Mouse (Mus musculus) thymus, adult 18-20 months (tissue): Measurements from ENCODE around the gene Rph3a.

Experiments used
- DNase-seq, 2 experiments: peaks; one replicate each; pipeline ENCODE4 v3.0.0; 2022; ENCODE audit warnings: mixed read lengths in 2 of 2

Rph3a gene

DNA sequence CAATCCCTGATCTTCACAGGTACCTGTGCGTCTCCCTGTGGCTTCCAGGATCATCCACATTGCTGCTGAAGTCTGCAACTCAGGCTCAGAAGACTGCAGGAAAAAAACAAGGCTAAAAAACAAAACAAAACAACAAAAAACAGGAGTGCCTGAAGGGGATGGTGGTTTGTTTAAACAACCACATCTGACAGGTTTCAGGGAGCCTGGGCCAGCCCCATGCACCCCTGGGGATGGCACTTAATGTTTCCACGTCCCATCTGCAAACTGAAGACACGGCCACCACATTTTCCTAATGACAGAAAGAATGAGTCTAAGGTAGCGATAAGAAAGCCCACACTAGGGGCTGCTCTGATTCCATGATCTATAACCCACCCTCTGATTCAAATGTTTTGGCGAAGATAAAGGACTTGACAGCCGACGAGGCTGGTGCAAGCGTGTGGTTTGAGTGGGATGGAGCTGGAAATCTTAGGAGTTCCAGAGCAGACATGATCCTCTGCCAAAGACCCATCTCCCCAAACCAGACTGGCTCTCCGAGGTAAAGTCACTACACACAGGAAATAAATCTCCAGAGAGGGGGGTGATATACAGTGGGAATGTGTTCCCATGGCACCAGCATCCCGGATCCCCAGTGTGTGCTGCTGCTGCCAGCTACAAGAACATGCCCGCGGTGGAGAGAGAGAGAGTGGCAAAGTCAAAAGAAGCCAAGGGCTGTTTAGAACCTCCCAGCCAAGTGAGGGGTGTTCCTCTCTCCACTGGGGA is at the start of gene Rph3a:
Gene Rph3a (minus strand): TSS at position 282 of the 759 bp plus-strand sequence.
- no peak for DNase-seq

DNA sequence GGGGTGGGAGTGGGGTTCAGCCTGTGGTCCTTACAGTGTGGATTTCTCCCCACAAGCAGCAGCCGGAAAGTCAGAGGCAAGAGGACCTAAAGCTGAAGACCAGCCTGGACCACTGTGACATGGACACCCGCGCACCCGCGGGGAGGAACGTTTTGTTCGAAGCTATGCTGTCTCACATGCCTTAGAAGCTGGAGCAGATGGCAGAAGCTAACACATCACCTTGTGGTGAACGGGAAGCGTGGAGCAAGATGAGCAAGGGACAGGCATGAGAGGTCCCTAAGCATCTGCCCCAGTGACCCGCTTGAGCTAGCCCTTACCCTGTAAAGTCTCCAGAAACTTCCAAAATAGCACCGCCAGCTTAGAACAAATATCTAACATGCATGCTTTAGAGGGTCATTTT is 48.4 kb upstream of the Rph3a start:
- no peak for DNase-seq

DNA sequence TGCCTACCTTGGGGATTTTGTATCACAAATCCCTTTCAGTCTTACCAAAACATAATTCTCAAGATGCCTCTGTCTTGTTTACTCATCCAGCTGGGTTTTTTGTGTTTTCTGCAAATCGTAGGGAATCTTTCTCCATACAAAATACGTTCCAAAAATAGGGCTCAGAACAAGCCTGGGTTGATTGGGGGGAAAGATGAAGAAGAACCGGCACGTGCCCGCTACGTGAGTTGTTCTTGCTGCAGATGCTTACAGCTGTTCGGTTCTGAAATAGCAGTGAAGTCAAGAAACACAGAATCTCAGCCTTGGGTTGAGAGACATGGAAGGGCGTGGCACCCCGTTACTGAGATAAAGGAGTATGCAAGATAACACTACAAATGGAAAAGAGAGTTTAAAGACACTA is 44.0 kb upstream of the Rph3a start:
- no peak for DNase-seq

DNA sequence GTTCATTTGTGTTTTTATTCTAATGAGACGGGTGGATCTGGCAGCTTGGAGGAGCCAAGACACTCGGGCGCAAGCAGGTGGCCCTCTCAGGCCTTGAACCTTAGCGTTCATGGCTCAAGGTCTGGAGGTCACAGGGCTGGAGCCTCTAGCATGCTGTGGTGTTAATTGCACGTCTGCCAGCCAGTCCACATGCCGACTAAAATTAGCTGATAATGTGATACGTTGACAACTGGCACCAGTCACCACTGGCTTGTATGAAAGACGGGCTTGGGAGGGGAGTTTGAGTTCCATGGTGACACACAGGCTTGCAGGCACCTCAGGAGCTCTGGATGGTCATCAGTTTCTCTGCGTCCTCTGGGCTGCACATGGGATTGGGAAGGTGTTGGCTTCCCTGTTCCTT is 31.9 kb upstream of the Rph3a start:
- no peak for DNase-seq

DNA sequence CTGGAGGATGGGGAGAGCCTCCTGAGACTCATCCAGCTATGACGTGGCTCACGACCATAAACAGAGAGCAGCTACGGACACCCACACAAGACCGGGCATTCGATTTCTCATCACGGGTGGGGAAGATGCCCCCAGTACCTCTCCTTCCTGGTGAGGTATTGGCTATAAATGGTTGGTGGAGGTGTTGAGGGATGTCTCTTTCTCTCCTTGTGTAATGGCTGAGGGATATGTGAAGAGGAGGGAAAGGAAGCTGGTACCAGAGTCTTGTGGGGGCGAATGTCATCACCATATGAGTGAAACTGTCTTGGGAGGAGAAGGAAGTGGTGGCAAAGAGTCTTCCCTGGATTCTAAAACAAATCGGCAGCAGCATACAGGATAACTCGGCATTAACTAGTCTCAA is 29.6 kb upstream of the Rph3a start:
- no peak for DNase-seq

DNA sequence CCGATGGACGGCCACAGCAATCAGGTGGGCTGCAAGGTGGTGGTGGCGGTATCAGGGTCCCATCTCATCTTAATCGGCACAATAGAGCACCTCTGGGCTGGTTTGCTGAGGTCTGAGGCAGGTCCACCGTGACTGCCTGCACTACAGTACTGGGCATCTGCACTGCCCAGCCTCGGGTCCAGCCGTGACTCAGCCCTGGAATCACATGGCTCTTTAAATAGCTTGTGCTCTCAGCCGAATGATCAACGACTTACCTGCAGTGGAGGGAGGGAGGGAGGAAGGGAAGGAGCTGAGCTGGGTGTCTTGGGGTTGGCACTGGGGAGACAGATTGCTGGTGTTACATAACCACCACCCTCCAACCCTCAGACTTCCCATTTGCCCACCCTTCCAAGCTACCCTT is 20.3 kb upstream of the Rph3a start:
- no peak for DNase-seq

DNA sequence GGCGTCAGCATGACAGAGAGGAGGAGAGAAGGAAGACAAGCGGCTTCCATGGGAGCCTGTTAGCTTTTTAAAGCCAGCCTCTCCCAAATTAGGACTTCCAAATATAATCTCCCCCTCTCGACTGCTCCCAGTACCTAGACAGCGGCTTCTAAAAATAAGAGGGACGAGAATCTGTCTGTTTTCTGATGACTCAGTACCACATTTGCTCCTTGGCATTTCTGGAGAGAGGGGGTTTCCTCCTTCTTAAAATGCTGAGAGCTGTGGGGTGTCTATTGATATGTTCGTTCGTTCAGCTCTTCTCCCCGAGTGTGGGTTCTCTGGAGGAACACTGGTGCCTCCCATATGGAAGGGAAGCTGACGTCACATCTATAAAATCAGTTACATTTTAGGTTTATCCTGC is 9.6 kb upstream of the Rph3a start:
- no peak for DNase-seq

DNA sequence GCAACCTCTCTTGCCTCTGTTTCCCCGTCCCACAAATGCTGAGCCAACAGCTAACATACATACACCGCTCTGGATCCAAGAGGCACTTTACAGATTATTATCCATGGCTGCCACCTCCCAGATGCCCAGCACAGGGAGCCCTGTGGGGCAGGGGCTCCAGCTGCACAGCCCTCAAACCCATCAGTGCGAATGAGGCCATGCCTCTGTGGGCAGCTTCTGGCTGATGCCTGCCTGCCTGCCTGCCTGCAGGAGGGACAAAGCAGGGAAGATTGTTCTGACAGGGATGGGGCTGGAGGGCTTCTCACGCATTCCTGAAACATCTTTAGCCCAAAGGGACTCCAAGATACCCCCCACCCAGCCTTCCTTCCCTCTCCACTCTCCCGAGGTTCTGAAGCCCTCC is 7.8 kb upstream of the Rph3a start:
- DNase-seq, result no peak

DNA sequence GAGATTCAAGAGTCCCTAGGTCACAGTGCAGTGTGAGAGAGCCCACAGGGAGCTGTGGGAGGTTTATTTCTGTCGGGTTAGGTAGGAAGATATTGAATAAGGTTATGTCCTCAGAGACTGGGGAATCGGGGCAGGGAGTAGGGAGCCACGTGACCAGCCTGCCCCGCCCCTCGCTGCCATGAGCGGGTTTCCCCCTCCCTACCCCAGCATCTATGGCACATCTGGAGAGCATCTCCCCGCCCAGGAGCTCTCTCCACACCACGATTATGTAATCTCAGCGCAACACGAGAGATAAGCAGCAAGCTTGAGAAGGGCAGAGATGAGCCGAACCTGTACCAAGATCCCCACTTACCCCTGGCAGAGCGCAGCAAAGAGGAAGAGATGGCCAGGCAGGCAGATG is 6.5 kb upstream of the Rph3a start:
- no peak for DNase-seq

DNA sequence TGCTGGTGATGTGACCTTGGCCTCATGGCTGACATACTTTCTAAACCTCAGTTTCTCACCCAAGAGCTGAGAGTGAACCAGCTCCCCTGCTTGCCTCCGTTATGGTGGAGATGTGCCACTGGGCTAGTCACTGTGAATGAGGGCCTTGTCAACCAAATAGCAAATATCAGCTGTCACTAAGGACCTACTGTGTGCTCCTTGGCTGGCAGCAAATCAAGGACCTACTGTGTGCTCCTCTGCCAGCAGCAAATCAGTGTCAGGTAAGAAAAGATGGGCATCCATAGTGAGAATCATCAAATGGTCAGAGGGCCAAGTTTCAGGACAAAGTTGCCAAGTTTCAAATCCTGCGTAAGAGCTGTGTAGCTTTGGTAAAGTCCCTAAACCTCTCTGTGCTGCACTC is 4.6 kb upstream of the Rph3a start:
- DNase-seq, result no peak

DNA sequence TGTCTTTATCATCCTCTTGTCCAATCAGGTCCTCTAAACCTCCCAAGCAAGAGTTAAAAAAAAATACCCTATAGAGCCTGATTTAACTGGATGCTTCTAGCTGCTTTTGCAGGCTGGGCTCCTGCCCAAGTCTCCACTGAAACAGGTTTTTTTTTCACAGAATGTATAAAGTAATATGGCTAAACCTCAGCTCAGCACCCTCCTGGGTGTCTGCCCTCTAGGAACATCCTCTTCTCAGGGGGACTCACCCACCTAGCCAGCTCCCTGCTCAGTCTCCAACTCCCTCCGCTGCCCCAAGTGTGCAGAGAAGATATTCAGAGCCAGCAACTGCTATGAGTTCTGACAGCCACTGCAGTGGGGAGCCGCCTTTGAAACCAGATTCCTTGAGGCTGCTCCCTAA is 2.1 kb upstream of the Rph3a start:
- no peak for DNase-seq

DNA sequence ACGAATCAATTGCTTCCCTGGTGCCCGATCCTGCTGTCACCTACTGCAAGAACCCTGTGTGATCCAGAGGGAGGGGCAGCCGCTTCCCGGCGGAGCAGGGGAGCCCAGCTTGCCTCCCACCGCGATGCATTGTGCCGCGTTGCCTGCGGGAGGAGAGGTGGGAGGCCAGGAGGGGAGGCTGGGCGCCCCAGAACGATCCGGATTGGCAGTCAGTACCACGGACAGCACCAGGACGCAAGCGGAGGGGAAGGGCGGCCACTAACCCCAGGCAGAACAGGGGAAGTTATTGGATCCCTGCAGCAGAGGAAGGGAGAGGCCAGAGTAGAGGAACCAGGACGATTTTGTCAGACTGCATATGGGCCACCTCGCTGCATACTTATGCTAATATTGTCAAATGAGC is 486 bp downstream of the Rph3a start:
- no peak for DNase-seq

DNA sequence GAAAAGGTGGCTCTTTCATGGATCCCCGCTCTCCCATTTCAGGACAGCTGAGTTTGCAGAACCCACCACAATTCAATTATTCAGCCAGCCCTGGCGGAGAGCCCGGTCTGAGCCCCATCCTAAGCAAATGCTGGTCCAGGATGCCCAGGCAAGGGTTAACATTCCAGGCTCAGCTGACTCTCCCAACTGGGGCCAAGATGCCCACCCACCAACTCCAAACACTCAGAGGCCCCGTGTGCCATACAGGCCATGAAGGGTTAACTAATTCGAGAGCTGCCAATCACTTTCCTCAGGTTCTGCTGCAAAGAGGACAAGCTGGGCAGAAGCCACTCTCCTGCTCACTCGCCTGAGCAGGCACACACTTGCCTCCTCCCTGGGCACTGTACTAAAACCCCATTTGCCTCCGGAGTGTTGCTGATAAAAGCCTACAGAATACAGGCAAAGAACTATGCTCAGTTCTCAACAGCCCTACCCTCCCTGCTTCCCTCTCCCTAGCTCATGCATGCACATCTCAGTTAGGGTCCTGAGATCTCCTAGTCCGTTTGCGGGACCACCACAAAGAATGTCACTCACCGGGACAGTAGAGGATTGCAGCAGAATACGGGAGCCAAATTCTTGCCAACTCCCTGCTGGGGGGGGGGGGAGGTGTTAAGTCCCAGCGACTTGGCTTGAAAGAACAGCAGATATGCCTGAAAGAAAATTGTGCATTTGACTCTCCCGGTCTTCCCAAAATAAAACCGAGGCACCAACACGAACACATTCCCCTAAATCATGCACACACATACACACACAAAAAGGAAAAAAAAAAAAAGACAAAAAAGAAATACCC is 1.3 kb downstream of the Rph3a start:
- no peak for DNase-seq

DNA sequence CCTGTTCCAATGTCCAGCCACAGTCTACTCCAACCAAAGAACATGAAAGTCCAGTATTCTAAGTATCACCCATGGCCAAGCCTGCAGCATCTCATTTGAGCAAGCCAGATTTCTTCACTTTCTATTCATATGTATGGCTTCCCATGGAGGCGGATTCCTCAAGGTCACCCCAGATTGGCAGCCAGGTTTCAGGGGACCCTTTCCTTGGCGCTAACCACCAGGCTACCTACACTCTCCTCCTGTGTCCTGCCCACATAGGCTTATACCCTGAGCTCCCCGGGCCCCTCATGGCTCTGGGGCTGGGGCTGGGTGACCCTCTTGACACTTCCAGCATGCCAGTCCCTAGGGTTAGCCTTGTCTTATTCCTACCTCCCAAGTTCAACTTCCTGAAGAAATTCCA is 2.3 kb downstream of the Rph3a start:
- DNase-seq, result no peak

DNA sequence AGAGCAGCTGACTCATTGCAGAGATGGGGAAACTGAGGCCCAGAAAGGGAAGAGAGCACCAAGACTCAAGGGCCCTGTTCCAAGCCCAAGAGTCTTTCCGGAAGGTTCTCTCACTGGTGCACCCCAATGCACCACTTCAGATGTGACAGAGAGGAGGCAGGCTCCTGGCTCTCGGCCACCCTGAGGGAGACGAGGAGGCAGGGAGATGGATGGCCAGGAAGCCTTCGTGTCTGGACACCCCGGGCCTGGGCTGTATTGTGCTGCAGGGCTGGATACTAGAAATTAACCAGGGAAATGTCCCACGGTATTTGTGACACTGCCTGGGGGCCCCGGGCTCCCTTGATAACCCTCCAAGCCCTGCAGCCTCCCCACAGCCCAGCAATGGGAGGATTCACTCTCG is 2.8 kb downstream of the Rph3a start:
- no peak for DNase-seq

DNA sequence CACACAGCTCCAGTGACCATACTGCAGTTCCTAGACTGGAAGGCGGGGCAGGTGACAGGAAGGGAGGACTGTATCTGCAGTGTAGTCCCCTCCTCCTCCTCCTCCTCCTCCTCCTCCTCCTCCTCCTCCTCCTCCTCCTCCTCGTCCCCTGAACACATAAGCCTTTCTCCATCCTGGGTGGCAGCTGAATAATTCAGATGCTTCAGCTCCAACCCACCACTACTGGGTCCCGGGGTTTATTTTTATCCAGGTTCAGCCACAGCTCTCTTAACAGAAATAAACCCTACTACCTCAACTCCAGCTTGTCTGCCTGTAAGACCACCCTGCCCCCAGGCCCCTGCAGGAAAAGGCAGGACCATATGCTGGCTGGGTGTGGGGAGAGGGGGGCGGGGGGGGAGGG is 3.7 kb downstream of the Rph3a start:
- DNase-seq, result no peak

DNA sequence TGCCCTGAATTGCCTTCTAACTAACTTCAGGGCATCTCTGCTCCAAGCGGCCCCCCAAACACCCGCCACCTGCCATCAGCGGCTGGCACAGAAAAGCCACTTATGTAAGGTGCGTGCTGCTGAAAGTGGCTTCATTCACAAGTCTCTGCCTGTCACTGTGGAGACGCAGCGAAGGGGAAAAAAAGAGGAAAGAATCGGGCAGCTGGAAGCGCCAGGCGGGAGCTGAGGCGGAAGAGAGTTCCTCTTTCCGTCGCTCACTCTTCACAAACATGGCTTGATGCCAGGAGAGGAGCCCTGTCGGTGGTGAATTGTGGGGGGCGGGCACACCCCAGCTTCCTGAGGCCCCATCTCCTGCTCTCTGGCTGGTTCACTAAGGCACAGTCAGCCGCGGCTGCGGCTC is 6.1 kb downstream of the Rph3a start:
- no peak for DNase-seq

DNA sequence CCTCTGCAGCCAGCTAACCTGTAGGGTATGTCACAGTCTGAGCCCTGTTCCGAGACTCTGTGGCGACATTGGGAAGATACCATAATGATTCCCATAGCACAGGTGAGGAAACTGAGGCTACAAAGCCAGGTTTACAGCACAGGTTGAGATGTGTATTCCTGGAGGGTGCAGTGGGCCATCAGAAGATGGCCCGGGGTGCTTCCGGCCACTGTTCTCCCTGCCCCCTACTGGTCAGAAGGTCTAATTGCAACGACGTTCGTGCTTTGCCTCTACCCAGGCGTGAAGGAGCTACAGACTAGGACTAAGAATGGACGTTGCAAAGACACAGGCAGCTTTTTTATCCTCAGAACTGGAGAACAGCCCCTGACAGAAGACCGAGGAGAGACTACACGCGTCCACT is 10.3 kb downstream of the Rph3a start:
- DNase-seq, result no peak

DNA sequence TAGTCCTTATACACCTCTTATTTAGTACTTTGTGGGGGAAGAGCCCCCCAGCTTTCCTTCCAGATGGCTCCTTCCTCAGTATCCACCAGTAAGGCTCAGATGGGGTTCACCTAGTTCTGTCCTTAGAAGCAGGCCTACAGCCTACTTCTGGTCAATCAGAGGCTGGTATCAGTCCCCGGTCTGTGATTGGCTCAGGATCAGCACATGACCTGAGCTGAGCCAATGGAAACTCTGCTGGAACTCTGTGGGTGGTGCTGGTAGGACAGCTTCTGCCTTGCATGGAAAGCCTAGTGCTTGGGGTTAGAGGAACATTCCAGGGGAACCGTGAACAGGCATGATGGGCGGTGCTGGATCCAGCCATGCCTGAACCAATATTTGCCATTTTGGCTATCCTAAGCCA is 21.5 kb downstream of the Rph3a start:
- no peak for DNase-seq

DNA sequence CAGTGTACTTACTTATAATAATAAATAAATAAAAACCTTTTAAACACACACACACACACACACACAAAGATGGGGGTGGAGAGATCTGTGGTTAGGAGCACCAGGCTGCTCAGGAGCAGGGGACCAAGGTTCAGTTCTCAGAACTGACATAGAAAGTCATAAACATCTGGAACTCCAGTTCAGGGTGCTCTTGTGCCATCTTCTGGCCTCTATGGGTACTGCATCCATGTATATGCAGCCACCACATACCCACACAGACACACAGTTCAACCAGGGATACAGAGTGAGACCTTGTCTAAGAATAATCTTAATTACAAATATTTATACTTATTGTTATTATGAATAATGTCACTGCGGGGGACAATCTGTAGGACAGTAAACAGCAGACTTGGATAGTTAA is 26.9 kb downstream of the Rph3a start:
- DNase-seq, result no peak

DNA sequence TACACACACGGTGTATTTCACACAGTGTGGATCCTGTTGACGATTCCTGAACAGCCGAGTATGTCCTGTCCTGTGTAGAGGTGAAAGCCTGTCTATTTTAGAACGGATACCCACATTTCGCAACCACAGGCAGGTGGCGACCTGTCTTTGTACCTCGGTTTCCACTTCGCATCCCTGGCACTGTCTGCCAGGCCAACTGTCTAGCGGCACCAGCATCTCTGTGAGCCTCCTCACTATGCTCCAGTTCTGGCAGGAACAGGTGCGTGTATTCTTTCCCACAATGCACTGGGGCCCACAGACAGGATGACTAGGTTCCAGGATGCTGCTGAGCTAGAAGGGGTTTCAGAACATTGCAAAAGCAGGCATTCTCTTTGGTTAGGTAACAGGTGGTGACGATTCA is 28.7 kb downstream of the Rph3a start:
- no peak for DNase-seq

DNA sequence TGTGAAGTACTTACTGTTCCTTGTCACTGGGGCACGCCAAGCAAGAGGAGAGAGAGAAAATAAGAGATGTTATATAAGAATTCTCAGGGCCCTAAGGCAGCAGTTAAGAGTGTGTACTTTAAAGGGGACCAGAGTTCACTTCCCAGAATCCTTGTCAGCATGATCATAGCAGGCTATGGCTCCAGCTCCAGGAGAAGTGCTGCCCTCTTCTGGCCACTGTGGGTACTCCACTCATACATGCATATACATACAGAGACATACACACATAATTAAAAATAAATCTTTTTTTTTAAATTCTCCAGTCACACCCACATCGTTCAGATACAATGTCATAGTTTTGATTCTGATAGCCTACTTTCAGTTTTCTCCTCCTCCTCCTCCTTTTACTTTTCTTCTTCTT is 29.8 kb downstream of the Rph3a start:
- DNase-seq, result no peak

DNA sequence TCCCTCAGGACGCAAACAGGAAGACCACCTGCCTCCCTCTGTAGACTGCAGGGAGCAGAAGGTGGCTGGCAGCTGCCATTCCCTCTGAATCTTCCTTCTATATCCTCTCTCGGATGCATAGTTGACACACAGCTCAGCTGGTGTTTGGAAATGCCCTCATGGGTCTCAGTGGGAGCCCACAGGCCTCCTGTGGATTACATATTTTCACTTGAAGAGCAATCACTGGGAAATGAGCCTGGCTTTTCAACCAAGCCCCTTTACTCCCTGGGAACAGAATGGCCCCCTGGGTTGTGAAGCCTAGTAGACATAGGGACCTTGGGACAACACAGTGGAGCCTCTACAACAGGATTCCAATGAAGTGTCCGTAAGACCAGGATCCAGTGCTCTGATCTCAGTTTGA is 33.8 kb downstream of the Rph3a start:
- no peak for DNase-seq

DNA sequence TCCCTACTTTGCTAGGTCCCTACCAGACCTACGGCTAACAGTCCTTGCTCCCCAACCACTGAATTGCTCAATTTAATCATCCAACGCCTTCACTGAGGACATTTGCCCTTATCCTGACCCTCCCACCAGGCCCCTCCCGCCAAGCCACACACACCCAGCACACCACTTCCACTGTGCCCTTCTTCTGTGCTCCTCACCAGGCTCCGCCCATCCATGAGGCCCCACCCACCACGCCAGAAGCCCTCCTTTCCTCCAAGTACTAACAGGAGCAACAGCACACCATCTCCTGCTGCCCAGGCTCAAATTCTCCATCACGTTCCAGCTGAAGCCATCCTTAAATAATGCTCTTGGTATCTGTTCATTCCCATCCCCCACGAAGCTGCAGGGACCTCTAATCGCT is 35.4 kb downstream of the Rph3a start:
- DNase-seq, result no peak

DNA sequence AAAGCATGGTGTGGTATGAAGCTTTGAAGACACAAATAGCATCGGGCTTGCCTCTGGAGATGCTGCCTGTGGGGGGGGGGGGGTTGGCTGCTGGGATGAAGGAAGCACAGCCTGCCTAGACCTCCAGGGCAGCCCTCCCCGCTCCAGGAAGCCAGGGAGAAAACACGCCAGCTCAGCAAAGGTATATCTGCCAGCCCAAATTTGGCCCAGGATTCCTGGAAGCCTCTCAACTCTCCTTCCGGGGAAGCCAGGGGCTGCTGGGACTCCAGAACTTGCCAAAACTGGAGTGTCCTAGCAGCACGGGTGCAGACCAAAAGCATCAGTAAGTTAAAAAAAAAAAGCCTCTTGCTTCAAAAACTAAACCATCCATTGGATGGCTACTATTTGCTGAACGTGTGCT is 37.6 kb downstream of the Rph3a start:
- no peak for DNase-seq
